Mouse (Mus musculus): Measurements from ENCODE around the gene Celf2. TPM values are rescaled to one million over a fixed set of nuclear protein-coding genes. Genes with fewer than 3 reads are reported as not detected.

Gene Celf2
- polyA plus RNA-seq, 1 experiment from 2014 or later, result 59.8 TPM

- ATAC-seq (ENCODE audit: insufficient number of reproducible peaks, insufficient read depth, low FRiP score, low read depth), result no peak
- H3K4me1 ChIP-seq (ENCODE audit: control insufficient read depth, insufficient read depth, low read length), result no peaks in the 10 kb centered on the region
- H3K4me3 ChIP-seq (ENCODE audit: low read depth, low read length), result no peak overlapping the region
- no peaks in the 10 kb centered on the region for H3K36me3 ChIP-seq (ENCODE audit: control insufficient read depth, insufficient read depth, low read length)
- H3K27ac ChIP-seq (ENCODE audit: low read length), result no peak overlapping the region
- no peaks in the 10 kb centered on the region for H3K9me3 ChIP-seq (ENCODE audit: control insufficient read depth, low read depth, low read length)
- H3K9ac ChIP-seq (replicated peaks; ENCODE audit: low read depth, low read length), result no peak overlapping the region
- no peaks in the 10 kb centered on the region for H3K27me3 ChIP-seq (ENCODE audit: control insufficient read depth, insufficient read depth, low read length)
- H3K4me2 ChIP-seq (replicated peaks; ENCODE audit: low read depth, low read length), result no peak overlapping the region
- WGBS, result 36% methylated on average over 3 of the region's 3 CpGs
These were observed 453.4 kb downstream of the Celf2 start for GRCm38 (mm10) chr2:7055958-7056357.

GRCm38 (mm10) chr2:7051090-7051489 is 458.3 kb downstream of the Celf2 start:
- H3K9ac ChIP-seq (replicated peaks; ENCODE audit: low read depth, low read length), result no peak overlapping the region
- no peak for ATAC-seq (ENCODE audit: insufficient number of reproducible peaks, insufficient read depth, low FRiP score, low read depth)
- H3K36me3 ChIP-seq (ENCODE audit: control insufficient read depth, insufficient read depth, low read length), result no peaks in the 10 kb centered on the region
- 89% methylated on average over 5 of the region's 5 CpGs for WGBS
- no peaks in the 10 kb centered on the region for H3K27me3 ChIP-seq (ENCODE audit: control insufficient read depth, insufficient read depth, low read length)
- H3K4me3 ChIP-seq (ENCODE audit: low read depth, low read length), result no peak overlapping the region
- H3K9me3 ChIP-seq (ENCODE audit: control insufficient read depth, low read depth, low read length), result peaks cover 4% of the 10 kb centered on the region; the same call in 1 of the 2 replicates
- H3K27ac ChIP-seq (ENCODE audit: low read length), result no peak overlapping the region
- H3K4me2 ChIP-seq (replicated peaks; ENCODE audit: low read depth, low read length), result no peak overlapping the region
- no peaks in the 10 kb centered on the region for H3K4me1 ChIP-seq (ENCODE audit: control insufficient read depth, insufficient read depth, low read length)

- 15% methylated on average over 1 of the region's 1 CpGs for WGBS
- peaks cover 4% of the 10 kb centered on the region; the same call in 1 of the 2 replicates for H3K9me3 ChIP-seq (ENCODE audit: control insufficient read depth, low read depth, low read length)
- no peaks in the 10 kb centered on the region for H3K4me1 ChIP-seq (ENCODE audit: control insufficient read depth, insufficient read depth, low read length)
- no peak for ATAC-seq (ENCODE audit: insufficient number of reproducible peaks, insufficient read depth, low FRiP score, low read depth)
- 0 out of 2 replicates have a peak overlapping the region, but pooled peaks have one; percentile 17 for H3K27ac ChIP-seq (ENCODE audit: low read length)
- H3K4me2 ChIP-seq (replicated peaks; ENCODE audit: low read depth, low read length), result no peak overlapping the region
- H3K36me3 ChIP-seq (ENCODE audit: control insufficient read depth, insufficient read depth, low read length), result no peaks in the 10 kb centered on the region
- no peaks in the 10 kb centered on the region for H3K27me3 ChIP-seq (ENCODE audit: control insufficient read depth, insufficient read depth, low read length)
- H3K4me3 ChIP-seq (ENCODE audit: low read depth, low read length), result no peak overlapping the region
- no peak overlapping the region for H3K9ac ChIP-seq (replicated peaks; ENCODE audit: low read depth, low read length)
These were observed 463.2 kb downstream of the Celf2 start for GRCm38 (mm10) chr2:7046155-7046554.

- Histone ChIP-seq H3K9me3 (ENCODE audit: control insufficient read depth, low read depth, low read length) (peaks cover 4% of the 10 kb centered on the region; the same call in 1 of the 2 replicates), H3K36me3 (ENCODE audit: control insufficient read depth, insufficient read depth, low read length) (no peaks in the 10 kb centered on the region), H3K27me3 (ENCODE audit: control insufficient read depth, insufficient read depth, low read length) (no peaks in the 10 kb centered on the region), H3K4me1 (ENCODE audit: control insufficient read depth, insufficient read depth, low read length) (no peaks in the 10 kb centered on the region), H3K4me3 (ENCODE audit: low read depth, low read length) (no peak overlapping the region), H3K9ac (replicated peaks; ENCODE audit: low read depth, low read length) (no peak overlapping the region), H3K27ac (ENCODE audit: low read length) (no peak overlapping the region), H3K4me2 (replicated peaks; ENCODE audit: low read depth, low read length) (no peak overlapping the region)
- 43% methylated on average over 4 of the region's 4 CpGs for WGBS
- ATAC-seq (ENCODE audit: insufficient number of reproducible peaks, insufficient read depth, low FRiP score, low read depth), result no peak
These were observed 463.8 kb downstream of the Celf2 start for GRCm38 (mm10) chr2:7045531-7045930.

- no peak overlapping the region for H3K4me2 ChIP-seq (replicated peaks; ENCODE audit: low read depth, low read length)
- H3K9me3 ChIP-seq (ENCODE audit: control insufficient read depth, low read depth, low read length), result peaks cover 4% of the 10 kb centered on the region; the same call in 1 of the 2 replicates
- H3K9ac ChIP-seq (replicated peaks; ENCODE audit: low read depth, low read length), result no peak overlapping the region
- H3K36me3 ChIP-seq (ENCODE audit: control insufficient read depth, insufficient read depth, low read length), result no peaks in the 10 kb centered on the region
- no peak for ATAC-seq (ENCODE audit: insufficient number of reproducible peaks, insufficient read depth, low FRiP score, low read depth)
- 40% methylated on average over 6 of the region's 6 CpGs for WGBS
- no peaks in the 10 kb centered on the region for H3K27me3 ChIP-seq (ENCODE audit: control insufficient read depth, insufficient read depth, low read length)
- no peaks in the 10 kb centered on the region for H3K4me1 ChIP-seq (ENCODE audit: control insufficient read depth, insufficient read depth, low read length)
- no peak overlapping the region for H3K27ac ChIP-seq (ENCODE audit: low read length)
- no peak overlapping the region for H3K4me3 ChIP-seq (ENCODE audit: low read depth, low read length)
These were observed 465.4 kb downstream of the Celf2 start for GRCm38 (mm10) chr2:7043770-7044459.

GRCm38 (mm10) chr2:7040940-7041339 is 468.4 kb downstream of the Celf2 start:
- H3K27me3 ChIP-seq (ENCODE audit: control insufficient read depth, insufficient read depth, low read length), result no peaks in the 10 kb centered on the region
- no peak overlapping the region for H3K4me3 ChIP-seq (ENCODE audit: low read depth, low read length)
- WGBS, result 61% methylated on average over 1 of the region's 1 CpGs
- no peaks in the 10 kb centered on the region for H3K9me3 ChIP-seq (ENCODE audit: control insufficient read depth, low read depth, low read length)
- 0 out of 2 replicates have a peak, but pooled peaks cover 4% of the 10 kb centered on the region for H3K4me1 ChIP-seq (ENCODE audit: control insufficient read depth, insufficient read depth, low read length)
- H3K4me2 ChIP-seq (replicated peaks; ENCODE audit: low read depth, low read length), result no peak overlapping the region
- H3K36me3 ChIP-seq (ENCODE audit: control insufficient read depth, insufficient read depth, low read length), result no peaks in the 10 kb centered on the region
- no peak overlapping the region for H3K27ac ChIP-seq (ENCODE audit: low read length)
- no peak overlapping the region for H3K9ac ChIP-seq (replicated peaks; ENCODE audit: low read depth, low read length)
- ATAC-seq (ENCODE audit: insufficient number of reproducible peaks, insufficient read depth, low FRiP score, low read depth), result no peak

GRCm38 (mm10) chr2:7038991-7039390 is 470.4 kb downstream of the Celf2 start:
- ATAC-seq (ENCODE audit: insufficient number of reproducible peaks, insufficient read depth, low FRiP score, low read depth), result no peak
- H3K4me2 ChIP-seq (replicated peaks; ENCODE audit: low read depth, low read length), result no peak overlapping the region
- H3K9ac ChIP-seq (replicated peaks; ENCODE audit: low read depth, low read length), result no peak overlapping the region
- no peaks in the 10 kb centered on the region for H3K9me3 ChIP-seq (ENCODE audit: control insufficient read depth, low read depth, low read length)
- no peaks in the 10 kb centered on the region for H3K36me3 ChIP-seq (ENCODE audit: control insufficient read depth, insufficient read depth, low read length)
- no peak overlapping the region for H3K27ac ChIP-seq (ENCODE audit: low read length)
- H3K4me3 ChIP-seq (ENCODE audit: low read depth, low read length), result no peak overlapping the region
- 94% methylated on average over 4 of the region's 4 CpGs for WGBS
- H3K27me3 ChIP-seq (ENCODE audit: control insufficient read depth, insufficient read depth, low read length), result no peaks in the 10 kb centered on the region
- 0 out of 2 replicates have a peak, but pooled peaks cover 4% of the 10 kb centered on the region for H3K4me1 ChIP-seq (ENCODE audit: control insufficient read depth, insufficient read depth, low read length)

GRCm38 (mm10) chr2:7031389-7031788 is 478.0 kb downstream of the Celf2 start:
- H3K4me3 ChIP-seq (ENCODE audit: low read depth, low read length), result no peak overlapping the region
- no peaks in the 10 kb centered on the region for H3K27me3 ChIP-seq (ENCODE audit: control insufficient read depth, insufficient read depth, low read length)
- WGBS, result 88% methylated on average over 1 of the region's 1 CpGs
- H3K9me3 ChIP-seq (ENCODE audit: control insufficient read depth, low read depth, low read length), result no peaks in the 10 kb centered on the region
- H3K4me1 ChIP-seq (ENCODE audit: control insufficient read depth, insufficient read depth, low read length), result 0 out of 2 replicates have a peak, but pooled peaks cover under 1% of the 10 kb centered on the region
- no peak overlapping the region for H3K27ac ChIP-seq (ENCODE audit: low read length)
- H3K4me2 ChIP-seq (replicated peaks; ENCODE audit: low read depth, low read length), result no peak overlapping the region
- H3K36me3 ChIP-seq (ENCODE audit: control insufficient read depth, insufficient read depth, low read length), result no peaks in the 10 kb centered on the region
- no peak for ATAC-seq (ENCODE audit: insufficient number of reproducible peaks, insufficient read depth, low FRiP score, low read depth)
- H3K9ac ChIP-seq (replicated peaks; ENCODE audit: low read depth, low read length), result no peak overlapping the region

GRCm38 (mm10) chr2:7026737-7027136 is 482.6 kb downstream of the Celf2 start:
- H3K9ac ChIP-seq (replicated peaks; ENCODE audit: low read depth, low read length), result no peak overlapping the region

More at GRCm38 (mm10) chr2:7026737-7027136, 482.6 kb downstream of the Celf2 start:
- Histone ChIP-seq H3K4me1 (ENCODE audit: control insufficient read depth, insufficient read depth, low read length) (no peaks in the 10 kb centered on the region), H3K36me3 (ENCODE audit: control insufficient read depth, insufficient read depth, low read length) (no peaks in the 10 kb centered on the region), H3K9me3 (ENCODE audit: control insufficient read depth, low read depth, low read length) (no peaks in the 10 kb centered on the region), H3K27me3 (ENCODE audit: control insufficient read depth, insufficient read depth, low read length) (no peaks in the 10 kb centered on the region), H3K4me2 (replicated peaks; ENCODE audit: low read depth, low read length) (no peak overlapping the region), H3K4me3 (ENCODE audit: low read depth, low read length) (no peak overlapping the region), H3K27ac (ENCODE audit: low read length) (no peak overlapping the region)
- 73% methylated on average over 1 of the region's 1 CpGs for WGBS
- no peak for ATAC-seq (ENCODE audit: insufficient number of reproducible peaks, insufficient read depth, low FRiP score, low read depth)
